Mouse (Mus musculus) intestine, embryonic 16.5 days (tissue): ENCODE data around the gene Lingo2. TPM values are rescaled to one million over a fixed set of nuclear protein-coding genes. Genes with fewer than 3 reads are reported as not detected.
"Not testable (repeated sequence)": the region's sequence is repeated elsewhere in the genome, so short reads cannot be mapped to it uniquely, and the experiment has no call there.

ENCODE experiments used
- ATAC-seq: fragments of 200-750 bp; cut with Nextera tagmentation; 2 replicates; pipeline ENCODE4 v1.8.0; 2017; ENCODE audit warnings: moderate TSS enrichment, moderate library complexity
- H3K27ac ChIP-seq: fragments of 300-500 bp; sonication (generic); 2 replicates; pipeline ENCODE4 v1.5.1; 2014; ENCODE audit warnings: mild to moderate bottlenecking, low read length
- H3K27me3 ChIP-seq: fragments of 300-500 bp; sonication (generic); replicated peaks from 2 replicates; pipeline ENCODE4 v1.6.1; 2014; ENCODE audit warnings: low read length, control low read depth, mixed read lengths; ENCODE audit not compliant: control insufficient read depth, insufficient read depth
- H3K36me3 ChIP-seq: fragments of 300-500 bp; sonication (generic); 2 replicates; pipeline ENCODE4 v1.6.1; 2014; ENCODE audit warnings: low read length, control low read depth; ENCODE audit not compliant: control insufficient read depth, insufficient read depth
- H3K4me1 ChIP-seq: fragments of 300-500 bp; sonication (generic); 2 replicates; pipeline ENCODE4 v1.6.1; 2014; ENCODE audit warnings: low read length, control low read depth, mixed read lengths; ENCODE audit not compliant: control insufficient read depth, insufficient read depth
- H3K4me2 ChIP-seq: fragments of 300-500 bp; sonication (generic); 2 replicates; pipeline ENCODE4 v1.6.1; 2014; ENCODE audit warnings: low read depth, low read length, control low read depth
- H3K4me3 ChIP-seq: fragments of 300-500 bp; sonication (generic); 2 replicates; pipeline ENCODE4 v1.5.1; 2014; ENCODE audit warnings: mild to moderate bottlenecking, low read length
- H3K9ac ChIP-seq: fragments of 300-500 bp; sonication (generic); 2 replicates; pipeline ENCODE4 v1.6.1; 2014; ENCODE audit warnings: low read depth, low read length
- H3K9me3 ChIP-seq: fragments of 300-500 bp; sonication (generic); 2 replicates; pipeline ENCODE4 v1.6.1; 2016; ENCODE audit warnings: low read length, control low read depth; ENCODE audit not compliant: control insufficient read depth
- whole genome bisulfite sequencing: fragments of 180-500 bp; shearing (Covaris S2); extraction: QIAGEN DNeasy Blood & Tissue Kit; methylation state at CpG from one replicate; pipeline ENCODE4 v1.1.7; 2014; 5-methylcytosine and 5-hydroxymethylcytosine counted together
- polyA plus RNA-seq: library from polyadenylated mRNA; unstranded; fragments of >200 nt; fragmentation: Nextera tagmentation; extraction: Ambion mirVana; gene quantifications from 2 replicates; pipeline ENCODE4 v1.2.1, GENCODE M21; 2015

Gene Lingo2
- polyA plus RNA-seq, 1 experiment from 2014 or later, result 0.65 TPM

- no peaks in the 10 kb centered on the region for H3K4me1 ChIP-seq
- 68% methylated on average over 6 of the region's 6 CpGs for WGBS
- no peaks in the 10 kb centered on the region for H3K27me3 ChIP-seq
- H3K27ac ChIP-seq, result no peak overlapping the region
- ATAC-seq, result no peak
- no peak overlapping the region for H3K4me2 ChIP-seq
- H3K9ac ChIP-seq, result no peak overlapping the region
- H3K9me3 ChIP-seq, result no peaks in the 10 kb centered on the region
- no peaks in the 10 kb centered on the region for H3K36me3 ChIP-seq
- H3K4me3 ChIP-seq, result no peak overlapping the region
These were observed 1199.3 kb downstream of the Lingo2 start for GRCm38 (mm10) chr4:35752121-35752860.

- no peak for ATAC-seq
- H3K36me3 ChIP-seq, result no peaks in the 10 kb centered on the region
These were observed 1204.9 kb downstream of the Lingo2 start for GRCm38 (mm10) chr4:35746693-35747092.

GRCm38 (mm10) chr4:35724774-35725173, 1226.8 kb downstream of the Lingo2 start:
- no peak overlapping the region for H3K4me3 ChIP-seq
- H3K4me1 ChIP-seq, result no peaks in the 10 kb centered on the region
- no peaks in the 10 kb centered on the region for H3K27me3 ChIP-seq
- H3K27ac ChIP-seq, result no peak overlapping the region
- H3K9ac ChIP-seq, result no peak overlapping the region
- H3K36me3 ChIP-seq, result no peaks in the 10 kb centered on the region
- H3K9me3 ChIP-seq, result no peaks in the 10 kb centered on the region
- no peak overlapping the region for H3K4me2 ChIP-seq
- 42% methylated on average over 1 of the region's 1 CpGs for WGBS
- ATAC-seq, result no peak

More at GRCm38 (mm10) chr4:35746693-35747092, 1204.9 kb downstream of the Lingo2 start:
- no peak overlapping the region for H3K27ac ChIP-seq
- no peak overlapping the region for H3K4me2 ChIP-seq
- whole genome bisulfite sequencing, result 68% methylated on average over 6 of the region's 6 CpGs
- no peaks in the 10 kb centered on the region for H3K9me3 ChIP-seq
- no peak overlapping the region for H3K4me3 ChIP-seq
- H3K27me3 ChIP-seq, result no peaks in the 10 kb centered on the region
- no peak overlapping the region for H3K9ac ChIP-seq
- no peaks in the 10 kb centered on the region for H3K4me1 ChIP-seq

GRCm38 (mm10) chr4:35704126-35704525, 1247.4 kb downstream of the Lingo2 start:
- H3K27ac ChIP-seq, result no peak overlapping the region
- H3K4me1 ChIP-seq, result no peaks in the 10 kb centered on the region
- no peak overlapping the region for H3K9ac ChIP-seq
- H3K27me3 ChIP-seq, result no peaks in the 10 kb centered on the region
- ATAC-seq, result no peak
- no peaks in the 10 kb centered on the region for H3K36me3 ChIP-seq
- WGBS, result 34% methylated on average over 2 of the region's 2 CpGs
- H3K4me2 ChIP-seq, result no peak overlapping the region
- H3K9me3 ChIP-seq, result no peaks in the 10 kb centered on the region
- no peak overlapping the region for H3K4me3 ChIP-seq

GRCm38 (mm10) chr4:35702661-35703060, 1248.9 kb downstream of the Lingo2 start:
- H3K4me3 ChIP-seq, result no peak overlapping the region
- no peak overlapping the region for H3K27ac ChIP-seq
- 81% methylated on average over 1 of the region's 1 CpGs for WGBS
- no peaks in the 10 kb centered on the region for H3K4me1 ChIP-seq
- no peak for ATAC-seq
- H3K9me3 ChIP-seq, result no peaks in the 10 kb centered on the region
- no peak overlapping the region for H3K9ac ChIP-seq
- H3K27me3 ChIP-seq, result no peaks in the 10 kb centered on the region
- H3K36me3 ChIP-seq, result no peaks in the 10 kb centered on the region
- H3K4me2 ChIP-seq, result no peak overlapping the region

- no peak for ATAC-seq
- H3K9me3 ChIP-seq, result no peaks in the 10 kb centered on the region
- H3K27ac ChIP-seq, result no peak overlapping the region
- no peaks in the 10 kb centered on the region for H3K36me3 ChIP-seq
- no peaks in the 10 kb centered on the region for H3K27me3 ChIP-seq
- 77% methylated on average over 2 of the region's 2 CpGs for WGBS
- H3K9ac ChIP-seq, result no peak overlapping the region
- no peak overlapping the region for H3K4me2 ChIP-seq
- no peaks in the 10 kb centered on the region for H3K4me1 ChIP-seq
- no peak overlapping the region for H3K4me3 ChIP-seq
These were observed 1256.4 kb downstream of the Lingo2 start for GRCm38 (mm10) chr4:35695137-35695522.

- Histone ChIP-seq H3K36me3 (no peaks in the 10 kb centered on the region), H3K9me3 (no peaks in the 10 kb centered on the region), H3K4me1 (no peaks in the 10 kb centered on the region), H3K4me3 (no peak overlapping the region), H3K27me3 (no peaks in the 10 kb centered on the region), H3K27ac (no peak overlapping the region), H3K4me2 (no peak overlapping the region), H3K9ac (no peak overlapping the region)
- ATAC-seq, result no peak
- WGBS, result 83% methylated on average over 4 of the region's 4 CpGs
These were observed 1257.0 kb downstream of the Lingo2 start for GRCm38 (mm10) chr4:35694360-35695136.

GRCm38 (mm10) chr4:35690521-35690920, 1261.0 kb downstream of the Lingo2 start:
- no peak overlapping the region for H3K27ac ChIP-seq
- WGBS, result 71% methylated on average over 5 of the region's 5 CpGs

GRCm38 (mm10) chr4:35688498-35689240, 1262.9 kb downstream of the Lingo2 start:
- not testable (repeated sequence) for ATAC-seq, H3K36me3 ChIP-seq, H3K27ac ChIP-seq, H3K4me2 ChIP-seq, H3K4me1 ChIP-seq, H3K27me3 ChIP-seq, H3K9me3 ChIP-seq, H3K9ac ChIP-seq, H3K4me3 ChIP-seq
- 84% methylated on average over 5 of the region's 5 CpGs for WGBS

More at GRCm38 (mm10) chr4:35690521-35690920, 1261.0 kb downstream of the Lingo2 start:
- Histone ChIP-seq H3K4me2 (no peak overlapping the region), H3K9ac (no peak overlapping the region), H3K36me3 (no peaks in the 10 kb centered on the region), H3K4me1 (no peaks in the 10 kb centered on the region), H3K27me3 (no peaks in the 10 kb centered on the region), H3K4me3 (no peak overlapping the region), H3K9me3 (no peaks in the 10 kb centered on the region)
- ATAC-seq, result no peak
